Mouse (Mus musculus) c-Kit-positive CD71-positive TER-119-negative erythroid progenitor cells, embryonic 14.5 days (primary cell): ENCODE data around the gene Snx21.

Experiments used
- DNase-seq: peaks from one replicate; pipeline ENCODE4 v3.0.0-alpha.2; 2013; ENCODE audit warnings: low read depth

Gene Snx21

GRCm38 (mm10) chr2:164785481-164786387, at the start of gene Snx21:
Snx21 (plus strand) TSS chr2:164785823.
- DNase-seq, result no peak

- no peak for DNase-seq
Measured at GRCm38 (mm10) chr2:164737377-164738090, 48.1 kb upstream of the Snx21 start.

- DNase-seq, result no peak
Measured at GRCm38 (mm10) chr2:164739876-164740275, 45.7 kb upstream of the Snx21 start.

GRCm38 (mm10) chr2:164744987-164745386, 40.6 kb upstream of the Snx21 start:
- no peak for DNase-seq

GRCm38 (mm10) chr2:164745843-164746479, 39.7 kb upstream of the Snx21 start, which contains the start of the genes Wfdc3 and Dnttip1:
Wfdc3 (minus strand) TSS chr2:164745931.
Dnttip1 (plus strand) TSS chr2:164745983.
- DNase-seq, result peak; percentile 84

GRCm38 (mm10) chr2:164746693-164747092, 38.9 kb upstream of the Snx21 start:
- no peak for DNase-seq

GRCm38 (mm10) chr2:164748191-164748590, 37.4 kb upstream of the Snx21 start:
- no peak for DNase-seq

- no peak for DNase-seq
Measured at GRCm38 (mm10) chr2:164748991-164749390, 36.6 kb upstream of the Snx21 start.

- no peak for DNase-seq
Measured at GRCm38 (mm10) chr2:164752454-164752853, 33.2 kb upstream of the Snx21 start.

GRCm38 (mm10) chr2:164754105-164754504, 31.5 kb upstream of the Snx21 start:
- no peak for DNase-seq

GRCm38 (mm10) chr2:164754800-164755199, 30.8 kb upstream of the Snx21 start:
- DNase-seq, result no peak

- DNase-seq, result no peak
Measured at GRCm38 (mm10) chr2:164757841-164758240, 27.8 kb upstream of the Snx21 start.

GRCm38 (mm10) chr2:164758692-164759091, 26.9 kb upstream of the Snx21 start:
- no peak for DNase-seq

- DNase-seq, result no peak
Measured at GRCm38 (mm10) chr2:164760059-164760833, 25.4 kb upstream of the Snx21 start.

GRCm38 (mm10) chr2:164761502-164761901, 24.1 kb upstream of the Snx21 start:
- DNase-seq, result no peak

- DNase-seq, result no peak
Measured at GRCm38 (mm10) chr2:164761971-164762370, 23.7 kb upstream of the Snx21 start.

GRCm38 (mm10) chr2:164762593-164762992, 23.0 kb upstream of the Snx21 start:
- DNase-seq, result no peak

GRCm38 (mm10) chr2:164765841-164766240, 19.8 kb upstream of the Snx21 start:
- DNase-seq, result no peak

- DNase-seq, result no peak
Measured at GRCm38 (mm10) chr2:164767812-164768540, 17.6 kb upstream of the Snx21 start.

GRCm38 (mm10) chr2:164769258-164770037, 16.2 kb upstream of the Snx21 start, which contains the start of gene Ube2c:
Ube2c (plus strand) TSS chr2:164769898.
- DNase-seq, result peak; percentile 98
